Mouse (Mus musculus) v-Abl transformed pro-B cells (cell line): ENCODE measurements around the gene Gm9125.
"Not testable (repeated sequence)": the region's sequence is repeated elsewhere in the genome, so short reads cannot be mapped to it uniquely, and the experiment has no call there.

ENCODE experiments used
- in situ Hi-C, 2 experiments: fragments of 400-800 bp; cut with MboI; formaldehyde crosslinking; loops; one replicate each; pipeline ENCODE4 v1.15.1; 2025; ENCODE audit not compliant: unreplicated experiment in 2 of 2

The Gm9125 gene

GRCm38 (mm10) chr3:94054785-94055184 is at the start of gene Gm9125:
Gene Gm9125 (minus strand): TSS chr3:94054885.
- in situ Hi-C loops, result not testable (repeated sequence)

- in situ Hi-C loops, result not testable (repeated sequence)
Measured at GRCm38 (mm10) chr3:94072544-94072943, 17.9 kb upstream of the Gm9125 start, which contains the start of gene Gm10697. Gene Gm10697 (minus strand): TSS chr3:94072644.

GRCm38 (mm10) chr3:94049566-94050121 is 5.0 kb downstream of the Gm9125 start:
- in situ Hi-C loops, result not testable (repeated sequence)

GRCm38 (mm10) chr3:94038241-94038640 is 16.4 kb downstream of the Gm9125 start:
- in situ Hi-C loops, result not testable (repeated sequence)

- in situ Hi-C loops, result not testable (repeated sequence)
Measured at GRCm38 (mm10) chr3:94034400-94034799, 20.3 kb downstream of the Gm9125 start.
